Mouse (Mus musculus) liver, postnatal 0 days (tissue): ENCODE results near the gene Gm20431. TPM values are rescaled to one million over a fixed set of nuclear protein-coding genes. Genes with fewer than 3 reads are reported as not detected.
A peak's percentile ranks its signal among the peaks of the same experiment; 100 is the strongest.

Experiments
- ATAC-seq: fragments of 200-750 bp; cut with Nextera tagmentation; 2 replicates; pipeline ENCODE4 v1.8.0; 2017; ENCODE audit warnings: mild to moderate bottlenecking, moderate library complexity
- DNase-seq: peaks from one replicate; pipeline ENCODE4 v3.0.0-alpha.2; 2016
- H3K27ac ChIP-seq: fragments of 300-500 bp; sonication (generic); 2 replicates; pipeline ENCODE4 v1.5.1; 2014; ENCODE audit warnings: antibody characterized with exemption, moderate library complexity, mild to moderate bottlenecking, low read depth
- H3K27me3 ChIP-seq: fragments of 300-500 bp; sonication (generic); 2 replicates; pipeline ENCODE4 v1.6.1; 2014; ENCODE audit warnings: low read length, control low read depth, mixed read lengths; ENCODE audit not compliant: insufficient read depth
- H3K36me3 ChIP-seq: fragments of 300-500 bp; sonication (generic); replicated peaks from 2 replicates; pipeline ENCODE4 v1.6.1; 2014; ENCODE audit warnings: mild to moderate bottlenecking, control low read depth, low read length, moderate library complexity, mixed read lengths; ENCODE audit not compliant: insufficient read depth
- H3K4me1 ChIP-seq: fragments of 300-500 bp; sonication (generic); 2 replicates; pipeline ENCODE4 v1.6.1; 2014; ENCODE audit warnings: antibody characterized with exemption, mild to moderate bottlenecking, control low read depth; ENCODE audit not compliant: insufficient read depth
- H3K4me2 ChIP-seq: fragments of 300-500 bp; sonication (generic); 2 replicates; pipeline ENCODE4 v1.6.1; 2014; ENCODE audit warnings: low read depth, mild to moderate bottlenecking, low read length, moderate library complexity, mixed read lengths
- H3K4me3 ChIP-seq: fragments of 300-500 bp; sonication (generic); 2 replicates; pipeline ENCODE4 v1.5.1; 2014; ENCODE audit warnings: low read depth, low read length
- H3K9ac ChIP-seq: fragments of 300-500 bp; sonication (generic); replicated peaks from 2 replicates; pipeline ENCODE4 v1.6.1; 2014; ENCODE audit warnings: mild to moderate bottlenecking, moderate library complexity
- H3K9me3 ChIP-seq: fragments of 300-500 bp; sonication (generic); 2 replicates; pipeline ENCODE4 v1.6.1; 2016; ENCODE audit warnings: mild to moderate bottlenecking, control low read depth, low read length, mixed read lengths
- CTCF ChIP-seq: sonication (generic); IDR thresholded peaks from 2 replicates; pipeline ENCODE4 v1.5.1; 2016; ENCODE audit warnings: antibody characterized with exemption, low read depth
- EP300 ChIP-seq: IDR thresholded peaks from 2 replicates; pipeline ENCODE4 v1.6.1; 2016; ENCODE audit warnings: antibody characterized with exemption, low read depth, mild to moderate bottlenecking
- WGBS: fragments of 180-500 bp; shearing (Covaris S2); extraction: QIAGEN DNeasy Blood & Tissue Kit; methylation state at CpG from one replicate; pipeline ENCODE4 v1.1.7; 2014; ENCODE audit not compliant: insufficient replicate concordance; 5-methylcytosine and 5-hydroxymethylcytosine counted together
- polyA plus RNA-seq: library from polyadenylated mRNA; unstranded; fragments of >200 nt; fragmentation: Nextera tagmentation; extraction: Ambion mirVana; gene quantifications from 2 replicates; pipeline ENCODE4 v1.2.1, GENCODE M21; 2015

The Gm20431 gene
- polyA plus RNA-seq, 1 experiment from 2014 or later = 1.7 TPM

- DNase-seq = no peak
- H3K36me3 ChIP-seq = no peaks in the 10 kb centered on the region
- H3K9me3 ChIP-seq = no peaks in the 10 kb centered on the region
- no peak overlapping the region for H3K4me2 ChIP-seq
- ATAC-seq = no peak
- WGBS = 69% methylated on average over 6 of the region's 6 CpGs
- no peak for TF ChIP-seq EP300
- no peak overlapping the region for H3K9ac ChIP-seq
- peaks cover 3% of the 10 kb centered on the region; the same call in 1 of the 2 replicates for H3K4me1 ChIP-seq
- H3K4me3 ChIP-seq = no peak overlapping the region
- H3K27ac ChIP-seq = no peak overlapping the region; the same call in 1 of the 2 replicates
- H3K27me3 ChIP-seq = no peaks in the 10 kb centered on the region
Measured at GRCm38 (mm10) chr2:167570815-167571214, 90.5 kb downstream of the Gm20431 start.

DNA sequence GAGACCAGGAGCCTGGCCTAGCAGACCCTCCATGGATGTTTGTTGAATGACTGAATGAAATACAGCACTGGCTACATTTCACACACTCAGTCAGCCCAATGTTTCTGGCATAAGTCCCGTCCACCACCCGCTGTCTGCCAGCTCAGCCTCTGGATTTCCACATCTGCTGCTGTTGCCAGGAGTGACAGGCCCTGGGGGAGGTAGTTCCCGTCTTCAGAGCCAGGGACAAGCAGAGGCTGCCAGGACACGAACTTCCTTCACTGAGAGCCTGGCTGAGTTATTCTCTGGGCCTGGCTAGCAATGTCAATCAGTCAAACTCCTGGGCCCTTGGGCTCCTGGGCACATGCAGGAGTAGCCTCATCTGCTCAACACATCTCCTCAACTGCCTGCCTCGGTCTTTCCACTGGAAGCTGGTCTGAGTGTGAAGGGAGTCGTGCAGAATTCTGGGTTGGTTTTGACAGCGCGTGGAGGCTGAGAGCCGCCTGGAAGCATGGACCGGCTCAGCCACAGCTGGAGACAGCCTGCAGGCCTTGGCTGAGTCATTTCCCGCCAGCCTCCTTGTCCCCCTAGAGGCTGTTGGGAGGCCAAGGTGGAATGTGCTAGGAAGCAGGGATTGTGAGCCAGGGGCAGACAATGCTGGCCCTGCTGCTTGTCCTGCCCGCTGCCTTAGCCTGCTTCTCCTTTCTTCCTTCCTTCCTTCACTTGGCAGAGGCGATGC lies 91.2 kb downstream of the Gm20431 start:
- H3K4me3 ChIP-seq = no peak overlapping the region
- ATAC-seq = peak; percentile 28; the same call in 1 of the 2 replicates
- peak; percentile 61 for DNase-seq
- H3K4me1 ChIP-seq = peaks cover 3% of the 10 kb centered on the region; the same call in 1 of the 2 replicates
- TF ChIP-seq CTCF (0 out of 2 replicates have a peak, but pooled peaks have one; percentile 26), EP300 (no peak)
- no peaks in the 10 kb centered on the region for H3K36me3 ChIP-seq
- H3K9ac ChIP-seq = no peak overlapping the region
- no peak overlapping the region for H3K4me2 ChIP-seq
- 54% methylated on average over 13 of the region's 13 CpGs for WGBS
- peak overlapping the region; percentile 11; the same call in 1 of the 2 replicates for H3K27ac ChIP-seq
- no peaks in the 10 kb centered on the region for H3K9me3 ChIP-seq
- no peaks in the 10 kb centered on the region for H3K27me3 ChIP-seq

- H3K27ac ChIP-seq = no peak overlapping the region
- no peaks in the 10 kb centered on the region for H3K36me3 ChIP-seq
- no peak overlapping the region for H3K4me3 ChIP-seq
- 71% methylated on average over 9 of the region's 9 CpGs for WGBS
- peaks cover 7% of the 10 kb centered on the region; the same call in 1 of the 2 replicates for H3K4me1 ChIP-seq
- DNase-seq = no peak
- TF ChIP-seq EP300 (no peak), CTCF (no peak)
- no peak overlapping the region for H3K9ac ChIP-seq
- H3K27me3 ChIP-seq = no peaks in the 10 kb centered on the region
- H3K4me2 ChIP-seq = no peak overlapping the region
- H3K9me3 ChIP-seq = no peaks in the 10 kb centered on the region
- ATAC-seq = no peak
Measured at GRCm38 (mm10) chr2:167568112-167568511, 93.2 kb downstream of the Gm20431 start.

- Histone ChIP-seq H3K4me3 (peak overlapping the region; percentile 27), H3K27ac (peak overlapping the region; percentile 59), H3K36me3 (no peaks in the 10 kb centered on the region), H3K9me3 (no peaks in the 10 kb centered on the region), H3K4me2 (peak overlapping the region; percentile 62), H3K9ac (0 out of 2 replicates have a peak overlapping the region, but pooled peaks have one; percentile 12), H3K27me3 (no peaks in the 10 kb centered on the region), H3K4me1 (peaks cover 7% of the 10 kb centered on the region; the same call in 1 of the 2 replicates)
- ATAC-seq (peak; percentile 17; the same call in 1 of the 2 replicates), DNase-seq (peak; percentile 50)
- 27% methylated on average over 19 of the region's 19 CpGs for WGBS
- TF ChIP-seq EP300 (no peak), CTCF (0 out of 2 replicates have a peak, but pooled peaks have one; percentile 2)
Measured at GRCm38 (mm10) chr2:167565682-167566081, 95.6 kb downstream of the Gm20431 start.

- Histone ChIP-seq H3K36me3 (no peaks in the 10 kb centered on the region), H3K27ac (peak overlapping the region; percentile 59; the same call in 1 of the 2 replicates), H3K4me3 (no peak overlapping the region), H3K4me1 (peaks cover 7% of the 10 kb centered on the region; the same call in 1 of the 2 replicates), H3K4me2 (peak overlapping the region; percentile 62), H3K27me3 (no peaks in the 10 kb centered on the region), H3K9me3 (no peaks in the 10 kb centered on the region), H3K9ac (0 out of 2 replicates have a peak overlapping the region, but pooled peaks have one; percentile 12)
- ATAC-seq (peak; percentile 75), DNase-seq (no peak)
- TF ChIP-seq EP300 (no peak), CTCF (no peak)
- 49% methylated on average over 3 of the region's 3 CpGs for WGBS
Measured at GRCm38 (mm10) chr2:167565312-167565656, 96.0 kb downstream of the Gm20431 start.

DNA sequence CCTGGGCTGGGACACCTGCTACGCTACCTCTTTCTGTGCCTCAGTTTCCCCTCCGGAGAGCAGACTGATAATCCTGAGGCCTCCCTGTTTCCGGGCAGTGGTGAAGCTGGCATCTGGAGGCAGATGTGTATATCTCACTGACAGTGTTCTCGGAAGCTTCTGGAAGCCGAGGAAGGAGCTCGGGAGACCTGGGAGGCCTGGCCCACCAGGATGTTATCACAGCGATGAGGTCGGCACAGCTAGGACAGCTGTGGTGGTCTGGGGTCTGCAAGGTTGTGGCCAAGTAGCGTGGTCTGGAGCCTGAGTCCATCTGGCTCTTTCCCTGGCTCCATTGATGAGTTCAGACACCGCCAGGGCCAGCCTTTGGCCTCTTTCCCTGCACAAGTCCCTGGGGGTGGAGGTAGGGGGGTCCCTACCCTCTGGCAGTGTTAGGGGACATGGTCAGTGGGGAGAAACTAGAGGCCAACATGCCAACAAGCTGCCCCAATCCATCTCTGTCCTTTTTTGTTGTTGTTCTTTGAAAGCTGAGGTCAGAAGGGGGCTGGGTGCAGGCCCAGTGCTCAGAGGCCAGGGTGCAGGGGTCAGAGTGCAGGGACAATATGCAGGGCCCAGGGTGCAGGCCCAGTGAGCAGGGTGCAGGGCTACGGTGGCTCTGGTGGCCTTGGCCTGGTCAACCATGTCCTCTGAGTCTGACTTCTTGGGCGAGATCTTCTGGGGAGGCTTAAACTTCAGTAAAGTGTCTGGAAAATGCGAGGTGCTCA lies 96.6 kb downstream of the Gm20431 start:
- Histone ChIP-seq H3K9ac (no peak overlapping the region), H3K4me2 (no peak overlapping the region), H3K27me3 (no peaks in the 10 kb centered on the region), H3K36me3 (no peaks in the 10 kb centered on the region), H3K27ac (peak overlapping the region; percentile 59), H3K4me3 (no peak overlapping the region), H3K9me3 (no peaks in the 10 kb centered on the region), H3K4me1 (peaks cover 7% of the 10 kb centered on the region; the same call in 1 of the 2 replicates)
- DNase-seq (no peak), ATAC-seq (peak; percentile 89)
- TF ChIP-seq EP300 = no peak
- TF ChIP-seq CTCF = no peak
- 67% methylated on average over 13 of the region's 13 CpGs for WGBS
